Mouse (Mus musculus): ENCODE measurements at regions not wholly inside any gene's neighbourhood (a gene's known extent, or its start where the extent isn't known, plus 50 kb on each side); places are given as distances from the start of the nearest gene placed in this dataset. TPM values are rescaled to one million over a fixed set of nuclear protein-coding genes. Genes with fewer than 3 reads are reported as not detected.

DNA sequence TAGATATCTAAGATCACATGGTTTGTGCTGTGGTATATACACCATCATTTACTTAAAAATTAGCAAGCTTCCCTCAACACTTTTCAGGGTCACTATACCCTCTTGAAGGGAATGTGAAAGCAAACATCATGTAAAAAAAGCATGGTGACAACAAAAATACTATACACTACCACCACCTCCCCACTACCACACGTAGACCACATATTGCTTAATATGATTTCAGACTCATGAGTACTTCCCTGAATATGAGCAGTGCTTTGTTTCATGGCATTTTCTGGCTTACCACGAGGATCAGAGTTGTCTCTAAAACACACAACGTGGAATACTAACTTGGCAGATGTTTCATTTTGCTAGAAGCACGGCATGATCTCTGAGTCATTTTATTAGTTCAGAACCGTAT, 284.0 kb upstream of the Egfl6 start:
- 88% methylated on average over 5 of the region's 5 CpGs for WGBS
- no peak overlapping the region for H3K4me2 ChIP-seq (ENCODE audit: low read length)
- H3K27ac ChIP-seq (replicated peaks; ENCODE audit: low read depth, low read length): no peak overlapping the region
- no peak overlapping the region for H3K9ac ChIP-seq (replicated peaks; ENCODE audit: low read length)
- no peak for DNase-seq
- no peaks in the 10 kb centered on the region for H3K4me1 ChIP-seq (ENCODE audit: control insufficient read depth, insufficient read depth, low read length)
- H3K36me3 ChIP-seq (ENCODE audit: control insufficient read depth, insufficient read depth, low read length): no peaks in the 10 kb centered on the region
- H3K4me3 ChIP-seq (replicated peaks; ENCODE audit: low read depth, low read length): no peak overlapping the region
- H3K27me3 ChIP-seq (ENCODE audit: control insufficient read depth, insufficient read depth, low read length): peaks cover 3% of the 10 kb centered on the region; the same call in 1 of the 2 replicates
- no peak for ATAC-seq (ENCODE audit: low FRiP score, low TSS enrichment)
- H3K9me3 ChIP-seq (ENCODE audit: control insufficient read depth, low read length): no peaks in the 10 kb centered on the region

GRCm38 (mm10) chrX:166867692-166868091, 282.2 kb upstream of the Egfl6 start:
- Histone ChIP-seq H3K4me3 (replicated peaks; ENCODE audit: low read depth, low read length) (no peak overlapping the region), H3K4me1 (ENCODE audit: control insufficient read depth, insufficient read depth, low read length) (no peaks in the 10 kb centered on the region), H3K36me3 (ENCODE audit: control insufficient read depth, insufficient read depth, low read length) (no peaks in the 10 kb centered on the region), H3K27ac (replicated peaks; ENCODE audit: low read depth, low read length) (no peak overlapping the region), H3K27me3 (ENCODE audit: control insufficient read depth, insufficient read depth, low read length) (peaks cover 3% of the 10 kb centered on the region; the same call in 1 of the 2 replicates), H3K4me2 (ENCODE audit: low read length) (no peak overlapping the region), H3K9ac (replicated peaks; ENCODE audit: low read length) (no peak overlapping the region), H3K9me3 (ENCODE audit: control insufficient read depth, low read length) (no peaks in the 10 kb centered on the region)
- DNase-seq (no peak), ATAC-seq (ENCODE audit: low FRiP score, low TSS enrichment) (no peak)
- 85% methylated on average over 2 of the region's 2 CpGs for WGBS

Small RNA genes in the stretch of these regions (microRNA-seq; reads per million reads assigned to microRNA genes)
- gene Gm22368 (not detected), gene Gm44376 (not detected)
